Mouse (Mus musculus): ENCODE measurements around the gene Ecsit.

Gene Ecsit

DNA sequence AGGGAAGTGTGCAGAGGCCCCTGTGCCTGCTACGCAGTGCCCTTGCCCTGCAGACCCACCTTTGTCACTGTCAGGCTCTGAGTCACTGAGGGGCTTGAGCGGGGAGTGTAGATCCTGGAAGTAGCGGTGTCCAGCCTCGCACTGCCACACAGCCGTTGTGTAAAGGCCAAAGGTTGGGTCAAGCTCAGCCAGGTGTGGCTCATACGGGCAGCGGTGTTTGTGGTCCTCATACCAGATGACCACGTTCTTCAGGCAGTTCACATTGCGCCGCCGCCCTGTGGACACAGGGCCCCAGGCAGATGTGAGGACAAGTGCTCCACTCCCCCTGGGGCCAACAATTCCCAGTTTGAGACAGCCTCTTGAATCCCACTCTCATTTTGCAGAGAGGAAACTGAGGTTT is 19.6 kb downstream of the Ecsit start:
- TF ChIP-seq NANOG (IDR thresholded peaks at IDR 0.05; ENCODE audit: borderline replicate concordance, low read length) (no peak), CTCF (conservative IDR thresholded peaks at IDR 0.05; ENCODE audit: low read length) (no peak), POU5F1 (IDR thresholded peaks at IDR 0.05; ENCODE audit: borderline replicate concordance, low read length) (no peak)
- peaks cover 33% of the 10 kb centered on the region for H3K4me1 ChIP-seq (replicated peaks; ENCODE audit: low read depth, low read length)
- peaks cover 92% of the 10 kb centered on the region for H3K36me3 ChIP-seq (ENCODE audit: insufficient read depth, low read length)
- H3K27me3 ChIP-seq (ENCODE audit: insufficient read depth, low read length), result no peaks in the 10 kb centered on the region
- no peak overlapping the region for H3K4me3 ChIP-seq (replicated peaks; ENCODE audit: low read length)
- H3K9me3 ChIP-seq (ENCODE audit: low read length), result no peaks in the 10 kb centered on the region

DNA sequence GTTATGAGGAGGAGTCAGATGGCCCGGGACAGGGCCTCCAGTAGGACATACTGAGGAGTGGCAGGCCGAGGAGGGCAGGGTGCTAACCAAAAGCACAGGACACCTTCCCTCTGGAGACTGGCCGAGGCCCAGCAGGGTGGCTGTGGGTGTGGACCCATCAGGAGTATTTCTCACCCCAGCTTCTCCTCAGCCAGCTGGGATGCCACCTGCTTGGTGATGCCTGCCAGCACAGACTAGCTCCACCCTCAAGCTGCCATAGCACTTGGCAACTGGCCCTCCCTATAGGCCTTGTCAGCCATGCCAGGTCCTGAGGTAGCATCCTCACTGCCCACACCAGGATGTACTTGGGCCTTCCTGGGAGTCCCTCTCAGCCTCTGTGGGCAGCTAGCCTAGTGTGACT is 20.9 kb downstream of the Ecsit start:
- Histone ChIP-seq H3K27me3 (ENCODE audit: insufficient read depth, low read length) (no peaks in the 10 kb centered on the region), H3K36me3 (ENCODE audit: insufficient read depth, low read length) (peaks cover 92% of the 10 kb centered on the region), H3K4me1 (replicated peaks; ENCODE audit: low read depth, low read length) (peaks cover 25% of the 10 kb centered on the region), H3K9me3 (ENCODE audit: low read length) (no peaks in the 10 kb centered on the region), H3K4me3 (replicated peaks; ENCODE audit: low read length) (no peak overlapping the region)
- no peak for TF ChIP-seq POU5F1 (IDR thresholded peaks at IDR 0.05; ENCODE audit: borderline replicate concordance, low read length)

DNA sequence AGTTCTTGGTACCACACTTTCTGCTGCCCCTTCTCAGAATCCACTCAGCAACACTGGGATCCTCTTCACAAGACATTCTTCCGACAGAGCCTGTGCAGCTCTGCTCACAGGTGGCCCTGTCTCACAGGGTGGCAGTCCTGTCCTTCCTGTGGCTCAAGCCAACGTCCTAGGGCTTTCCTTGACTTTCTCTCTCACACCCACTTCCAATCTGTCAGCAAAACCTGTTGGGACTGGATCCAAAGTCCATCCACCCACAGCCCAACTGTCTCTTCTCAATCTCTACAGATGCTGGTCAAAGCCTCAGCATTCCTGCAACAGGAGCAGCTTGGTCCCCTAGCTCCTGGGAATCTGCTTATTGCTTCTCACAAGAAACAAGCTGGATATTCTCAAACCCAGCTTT is 23.9 kb downstream of the Ecsit start:
- H3K27me3 ChIP-seq (ENCODE audit: insufficient read depth, low read length), result peaks cover 2% of the 10 kb centered on the region; the same call in 1 of the 2 replicates
- H3K9me3 ChIP-seq (ENCODE audit: low read length), result no peaks in the 10 kb centered on the region
- no peak overlapping the region for H3K4me3 ChIP-seq (replicated peaks; ENCODE audit: low read length)
- peaks cover 8% of the 10 kb centered on the region for H3K4me1 ChIP-seq (replicated peaks; ENCODE audit: low read depth, low read length)
- peaks cover 90% of the 10 kb centered on the region for H3K36me3 ChIP-seq (ENCODE audit: insufficient read depth, low read length)
- TF ChIP-seq POU5F1 (IDR thresholded peaks at IDR 0.05; ENCODE audit: borderline replicate concordance, low read length) (no peak), CTCF (conservative IDR thresholded peaks at IDR 0.05; ENCODE audit: low read length) (no peak), NANOG (IDR thresholded peaks at IDR 0.05; ENCODE audit: borderline replicate concordance, low read length) (no peak)

- Histone ChIP-seq H3K27me3 (ENCODE audit: insufficient read depth, low read length) (peaks cover 19% of the 10 kb centered on the region), H3K9me3 (ENCODE audit: low read length) (no peaks in the 10 kb centered on the region), H3K4me3 (replicated peaks; ENCODE audit: low read length) (no peak overlapping the region), H3K4me1 (replicated peaks; ENCODE audit: low read depth, low read length) (peaks cover 30% of the 10 kb centered on the region), H3K36me3 (ENCODE audit: insufficient read depth, low read length) (peaks cover 60% of the 10 kb centered on the region)
- TF ChIP-seq CTCF (conservative IDR thresholded peaks at IDR 0.05; ENCODE audit: low read length) (no peak), POU5F1 (IDR thresholded peaks at IDR 0.05; ENCODE audit: borderline replicate concordance, low read length) (no peak), NANOG (IDR thresholded peaks at IDR 0.05; ENCODE audit: borderline replicate concordance, low read length) (no peak)
Measured at GRCm38 (mm10) chr9:22058011-22058424, 27.2 kb downstream of the Ecsit start.

- Histone ChIP-seq H3K4me1 (replicated peaks; ENCODE audit: low read depth, low read length) (peaks cover 34% of the 10 kb centered on the region), H3K36me3 (ENCODE audit: insufficient read depth, low read length) (peaks cover 50% of the 10 kb centered on the region), H3K27me3 (ENCODE audit: insufficient read depth, low read length) (peaks cover 27% of the 10 kb centered on the region), H3K4me3 (replicated peaks; ENCODE audit: low read length) (no peak overlapping the region), H3K9me3 (ENCODE audit: low read length) (no peaks in the 10 kb centered on the region)
- no peak for TF ChIP-seq POU5F1 (IDR thresholded peaks at IDR 0.05; ENCODE audit: borderline replicate concordance, low read length)
- no peak for TF ChIP-seq NANOG (IDR thresholded peaks at IDR 0.05; ENCODE audit: borderline replicate concordance, low read length)
- no peak for TF ChIP-seq CTCF (conservative IDR thresholded peaks at IDR 0.05; ENCODE audit: low read length)
Measured at GRCm38 (mm10) chr9:22057031-22057517, 28.2 kb downstream of the Ecsit start.

DNA sequence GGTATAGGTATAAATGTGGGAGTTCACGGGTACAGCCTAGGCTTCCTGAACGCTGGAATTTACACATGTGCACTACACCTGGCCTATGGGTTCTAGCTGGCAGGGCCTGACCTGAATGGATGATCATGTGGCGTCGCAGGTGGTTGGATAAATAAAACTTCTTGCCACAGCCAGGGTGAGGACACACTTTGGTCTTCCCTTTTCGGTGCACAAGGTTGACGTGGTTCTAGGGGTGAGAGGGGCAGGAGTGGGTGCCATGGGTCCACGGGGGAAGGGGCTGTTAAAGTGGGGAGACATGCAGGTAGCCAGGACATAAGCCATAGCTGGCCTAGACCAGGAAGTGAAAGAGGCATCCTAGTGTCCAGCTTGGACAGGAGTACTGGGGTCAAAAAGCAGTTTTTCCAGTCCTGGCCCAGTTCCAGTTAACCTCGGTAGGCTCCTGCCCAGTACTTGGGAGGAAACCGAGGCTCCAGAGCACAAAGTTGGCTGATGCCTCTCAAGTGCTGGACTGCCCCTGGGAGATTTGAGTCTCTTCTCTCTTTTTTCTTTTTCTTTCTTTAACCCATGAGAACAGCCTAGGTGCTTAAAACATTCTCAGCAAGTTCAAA is 28.8 kb downstream of the Ecsit start:
- peaks cover 35% of the 10 kb centered on the region for H3K4me1 ChIP-seq (replicated peaks; ENCODE audit: low read depth, low read length)
- H3K4me3 ChIP-seq (replicated peaks; ENCODE audit: low read length), result peak overlapping the region; percentile 76; the same call in 1 of the 2 replicates
- H3K36me3 ChIP-seq (ENCODE audit: insufficient read depth, low read length), result peaks cover 44% of the 10 kb centered on the region
- peaks cover 32% of the 10 kb centered on the region for H3K27me3 ChIP-seq (ENCODE audit: insufficient read depth, low read length)
- no peaks in the 10 kb centered on the region for H3K9me3 ChIP-seq (ENCODE audit: low read length)
- TF ChIP-seq CTCF (conservative IDR thresholded peaks at IDR 0.05; ENCODE audit: low read length) (no peak), POU5F1 (IDR thresholded peaks at IDR 0.05; ENCODE audit: borderline replicate concordance, low read length) (no peak), NANOG (IDR thresholded peaks at IDR 0.05; ENCODE audit: borderline replicate concordance, low read length) (no peak)

DNA sequence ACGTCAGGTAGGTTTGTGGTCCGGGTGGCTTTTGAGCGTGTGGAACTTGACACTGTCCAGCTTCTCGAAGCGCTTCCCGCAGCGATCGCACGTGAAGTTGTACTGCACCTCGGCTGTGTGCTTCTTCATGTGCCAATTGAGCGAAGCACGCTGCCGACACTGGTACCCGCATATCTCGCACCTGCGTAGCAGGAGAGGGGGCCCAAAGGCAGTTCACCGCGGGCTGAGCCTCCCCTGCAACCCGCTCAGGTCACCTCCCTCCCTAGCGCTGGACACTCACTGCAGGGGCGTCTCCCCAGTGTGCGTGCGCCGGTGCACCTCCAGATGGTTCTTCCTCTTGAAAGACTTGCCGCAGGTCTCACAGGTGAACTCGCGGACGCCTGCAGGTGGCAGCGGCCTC is 29.5 kb downstream of the Ecsit start:
- TF ChIP-seq CTCF (conservative IDR thresholded peaks at IDR 0.05; ENCODE audit: low read length) (no peak), POU5F1 (IDR thresholded peaks at IDR 0.05; ENCODE audit: borderline replicate concordance, low read length) (no peak), NANOG (IDR thresholded peaks at IDR 0.05; ENCODE audit: borderline replicate concordance, low read length) (no peak)
- H3K4me3 ChIP-seq (replicated peaks; ENCODE audit: low read length), result peak overlapping the region; percentile 76
- H3K4me1 ChIP-seq (replicated peaks; ENCODE audit: low read depth, low read length), result peaks cover 40% of the 10 kb centered on the region
- H3K9me3 ChIP-seq (ENCODE audit: low read length), result no peaks in the 10 kb centered on the region
- peaks cover 37% of the 10 kb centered on the region for H3K27me3 ChIP-seq (ENCODE audit: insufficient read depth, low read length)
- H3K36me3 ChIP-seq (ENCODE audit: insufficient read depth, low read length), result peaks cover 37% of the 10 kb centered on the region

DNA sequence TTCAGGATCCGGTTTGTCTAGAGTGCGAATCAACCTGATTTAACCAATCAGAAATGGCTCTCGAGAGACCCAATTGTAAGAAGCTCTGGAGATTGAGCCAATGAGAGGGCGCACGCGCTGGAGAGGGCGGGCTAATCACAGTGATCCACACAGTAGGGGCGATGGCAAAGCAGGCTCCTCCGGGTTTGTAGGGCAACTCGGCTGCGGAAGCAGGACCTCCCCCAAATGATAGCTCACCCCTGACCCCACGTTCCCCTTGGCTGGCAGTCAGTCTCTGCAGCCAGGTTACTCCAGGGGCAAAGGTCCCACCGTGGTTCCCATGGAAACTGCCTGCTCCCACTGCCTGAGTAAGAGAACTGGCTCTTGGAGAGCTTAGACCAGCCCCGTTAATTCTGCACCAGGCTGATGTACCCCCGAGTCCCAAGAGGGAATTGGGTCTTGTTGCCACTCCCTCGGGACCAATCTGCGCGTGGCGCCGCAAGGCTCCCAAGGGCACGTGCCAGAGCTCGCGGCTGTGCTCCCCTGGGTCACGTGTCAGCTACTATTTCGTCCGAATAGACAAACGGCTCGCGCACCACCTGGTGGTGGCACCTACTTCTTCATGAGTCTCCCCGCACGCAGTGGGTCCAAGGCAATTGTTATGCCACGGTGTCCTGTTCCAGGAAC is 30.7 kb downstream of the Ecsit start:
- TF ChIP-seq NANOG (IDR thresholded peaks at IDR 0.05; ENCODE audit: borderline replicate concordance, low read length) (no peak), CTCF (conservative IDR thresholded peaks at IDR 0.05; ENCODE audit: low read length) (peak; percentile 37), POU5F1 (IDR thresholded peaks at IDR 0.05; ENCODE audit: borderline replicate concordance, low read length) (no peak)
- Histone ChIP-seq H3K36me3 (ENCODE audit: insufficient read depth, low read length) (peaks cover 31% of the 10 kb centered on the region), H3K27me3 (ENCODE audit: insufficient read depth, low read length) (peaks cover 37% of the 10 kb centered on the region), H3K4me1 (replicated peaks; ENCODE audit: low read depth, low read length) (peaks cover 48% of the 10 kb centered on the region), H3K4me3 (replicated peaks; ENCODE audit: low read length) (peak overlapping the region; percentile 76), H3K9me3 (ENCODE audit: low read length) (no peaks in the 10 kb centered on the region)

All from E14TG2a.4 (cell line).